Mouse (Mus musculus): ENCODE results near the gene Selenok.

GRCm38 (mm10) chr14:30019792-30020575, 51.9 kb downstream of the Selenok start:
- no peak for TF ChIP-seq POLR2A (IDR thresholded peaks at IDR 0.05; ENCODE audit: borderline replicate concordance, low read depth, low read length)
- TF ChIP-seq CTCF (IDR thresholded peaks at IDR 0.05; ENCODE audit: low read depth, low read length), result no peak

All from bone marrow macrophage, adult 2 months (primary cell).